Mouse (Mus musculus): ENCODE measurements around the gene Ube2k.

The Ube2k gene

GRCm38 (mm10) chr5:65538121-65538520 lies 1.1 kb downstream of the Ube2k start:
- no peak for DNase-seq (ENCODE audit: low read depth, low spot score)

GRCm38 (mm10) chr5:65538829-65539228 lies 1.8 kb downstream of the Ube2k start:
- no peak for DNase-seq (ENCODE audit: low read depth, low spot score)

GRCm38 (mm10) chr5:65539786-65540185 lies 2.8 kb downstream of the Ube2k start:
- no peak for DNase-seq (ENCODE audit: low read depth, low spot score)

GRCm38 (mm10) chr5:65541889-65542288 lies 4.9 kb downstream of the Ube2k start:
- DNase-seq (ENCODE audit: low read depth, low spot score), result no peak

- DNase-seq (ENCODE audit: low read depth, low spot score), result no peak
Observed at GRCm38 (mm10) chr5:65543491-65543890, 6.5 kb downstream of the Ube2k start.

- no peak for DNase-seq (ENCODE audit: low read depth, low spot score)
Observed at GRCm38 (mm10) chr5:65544616-65545015, 7.6 kb downstream of the Ube2k start.

- no peak for DNase-seq (ENCODE audit: low read depth, low spot score)
Observed at GRCm38 (mm10) chr5:65549677-65550076, 12.6 kb downstream of the Ube2k start.

GRCm38 (mm10) chr5:65557109-65557508 lies 20.1 kb downstream of the Ube2k start:
- no peak for DNase-seq (ENCODE audit: low read depth, low spot score)

- DNase-seq (ENCODE audit: low read depth, low spot score), result no peak
Observed at GRCm38 (mm10) chr5:65561125-65561893, 24.3 kb downstream of the Ube2k start.

- no peak for DNase-seq (ENCODE audit: low read depth, low spot score)
Observed at GRCm38 (mm10) chr5:65565486-65565885, 28.5 kb downstream of the Ube2k start.

GRCm38 (mm10) chr5:65574876-65575275 lies 37.8 kb downstream of the Ube2k start:
- no peak for DNase-seq (ENCODE audit: low read depth, low spot score)

- DNase-seq (ENCODE audit: low read depth, low spot score), result no peak
Observed at GRCm38 (mm10) chr5:65575896-65576295, 38.9 kb downstream of the Ube2k start.

- DNase-seq (ENCODE audit: low read depth, low spot score), result no peak
Observed at GRCm38 (mm10) chr5:65578545-65578944, 41.5 kb downstream of the Ube2k start.

- no peak for DNase-seq (ENCODE audit: low read depth, low spot score)
Observed at GRCm38 (mm10) chr5:65586291-65586690, 49.3 kb downstream of the Ube2k start.

GRCm38 (mm10) chr5:65590199-65590598 lies 53.2 kb downstream of the Ube2k start:
- no peak for DNase-seq (ENCODE audit: low read depth, low spot score)

- no peak for DNase-seq (ENCODE audit: low read depth, low spot score)
Observed at GRCm38 (mm10) chr5:65592421-65592820, 55.4 kb downstream of the Ube2k start.

GRCm38 (mm10) chr5:65599681-65600080 lies 62.6 kb downstream of the Ube2k start:
- DNase-seq (ENCODE audit: low read depth, low spot score), result no peak

GRCm38 (mm10) chr5:65606820-65607219 lies 69.8 kb downstream of the Ube2k start:
- no peak for DNase-seq (ENCODE audit: low read depth, low spot score)

GRCm38 (mm10) chr5:65609769-65610168 lies 72.7 kb downstream of the Ube2k start:
- DNase-seq (ENCODE audit: low read depth, low spot score), result no peak

GRCm38 (mm10) chr5:65610541-65610940 lies 73.5 kb downstream of the Ube2k start:
- DNase-seq (ENCODE audit: low read depth, low spot score), result no peak

GRCm38 (mm10) chr5:65613152-65613924 lies 76.3 kb downstream of the Ube2k start:
- DNase-seq (ENCODE audit: low read depth, low spot score), result no peak

- DNase-seq (ENCODE audit: low read depth, low spot score), result no peak
Observed at GRCm38 (mm10) chr5:65624340-65624739, 87.3 kb downstream of the Ube2k start.

GRCm38 (mm10) chr5:65638896-65639295 lies 101.9 kb downstream of the Ube2k start:
- DNase-seq (ENCODE audit: low read depth, low spot score), result no peak
